Mouse (Mus musculus): ENCODE data around the gene Xiap.
A peak's percentile ranks its signal among the peaks of the same experiment; 100 is the strongest.
"Not testable (repeated sequence)": the region's sequence is repeated elsewhere in the genome, so short reads cannot be mapped to it uniquely, and the experiment has no call there.

Gene Xiap

DNA sequence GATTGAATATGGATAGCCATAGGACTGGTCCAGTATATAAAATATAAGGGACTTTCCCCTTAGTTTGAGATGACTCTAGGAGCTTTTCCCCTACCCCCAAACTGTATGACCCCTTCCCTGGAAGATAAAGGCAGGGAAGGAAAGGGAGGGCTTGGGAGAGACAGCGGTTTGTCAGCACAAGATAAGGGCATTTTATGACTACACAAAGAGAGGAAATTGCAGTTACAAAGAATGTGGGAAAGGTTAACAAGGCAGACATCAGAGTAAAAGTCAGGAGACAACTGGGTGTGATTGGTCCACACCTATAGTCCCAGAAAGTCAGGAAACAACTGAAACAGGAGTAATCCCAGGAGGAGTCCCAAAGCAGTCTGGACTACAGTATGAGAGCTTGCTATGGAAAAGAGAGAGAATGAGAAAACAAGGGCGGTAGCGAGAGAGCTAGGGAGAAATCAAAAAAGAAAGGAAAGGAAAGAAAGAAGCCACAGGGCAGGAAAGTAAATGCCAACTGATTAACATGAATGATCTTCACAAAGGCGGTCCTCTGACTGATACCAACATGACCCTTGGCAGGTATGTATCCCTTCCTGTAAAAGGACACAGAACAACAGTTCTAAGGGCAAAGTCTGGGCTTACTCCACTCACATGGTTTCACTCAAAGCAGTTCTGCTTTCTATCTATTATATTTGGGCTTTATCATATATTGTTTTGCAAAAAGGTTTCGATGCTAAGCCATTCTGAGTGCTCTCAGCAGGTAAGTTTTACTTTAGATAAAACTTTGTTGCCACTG, at the start of gene Xiap:
Gene Xiap, plus strand, starts transcription at position 398 of the 787 bp plus-strand sequence.
- no peak for DNase-seq (ENCODE audit: low read depth, low spot score)

DNA sequence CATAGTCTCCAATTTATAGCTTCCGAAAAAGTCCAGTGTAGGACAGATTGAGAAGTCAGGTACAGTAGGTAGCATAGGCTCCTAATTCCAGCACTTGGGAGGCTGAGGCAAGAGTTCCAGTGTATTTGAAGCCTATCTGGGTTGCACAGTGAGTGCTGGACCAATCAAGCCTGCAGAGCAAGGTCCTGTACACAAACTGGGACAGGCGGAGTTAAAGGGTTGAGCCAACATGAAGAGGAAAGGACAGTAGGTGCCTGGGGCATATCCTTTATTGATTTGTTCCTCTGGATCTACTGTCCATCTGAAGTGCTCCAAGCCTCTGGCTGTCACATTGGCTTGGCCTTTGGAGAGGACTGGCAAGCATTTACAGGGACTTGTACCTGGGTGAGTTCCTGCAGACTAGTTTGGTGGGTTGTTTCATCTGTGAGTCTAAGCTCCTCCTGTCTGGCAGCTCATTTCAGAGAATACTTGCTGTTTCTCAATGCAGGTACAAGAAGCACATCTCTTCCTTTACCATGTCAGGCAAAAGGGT, 46.7 kb upstream of the Xiap start:
- no peak for DNase-seq (ENCODE audit: low read depth, low spot score)

DNA sequence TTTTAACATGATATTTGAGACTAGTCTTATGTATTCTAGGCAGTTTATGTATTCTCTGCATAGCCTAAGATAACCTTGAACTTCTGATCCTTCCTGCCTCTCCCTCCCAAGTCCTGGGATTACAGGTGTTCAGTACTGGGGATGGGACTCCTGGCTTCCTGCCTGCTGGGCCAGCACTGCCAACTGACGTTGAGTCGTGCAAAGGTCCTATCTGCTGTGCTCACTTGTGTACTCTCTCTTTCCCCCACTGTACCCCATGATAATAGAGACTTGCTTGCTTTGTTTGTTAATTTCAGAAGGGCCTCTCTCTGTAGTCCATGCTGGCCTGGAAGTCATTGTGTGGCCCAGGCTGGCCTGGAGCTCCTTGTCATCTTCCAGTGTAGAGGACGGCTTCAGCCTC, 45.7 kb upstream of the Xiap start:
- DNase-seq (ENCODE audit: low read depth, low spot score) = no peak

DNA sequence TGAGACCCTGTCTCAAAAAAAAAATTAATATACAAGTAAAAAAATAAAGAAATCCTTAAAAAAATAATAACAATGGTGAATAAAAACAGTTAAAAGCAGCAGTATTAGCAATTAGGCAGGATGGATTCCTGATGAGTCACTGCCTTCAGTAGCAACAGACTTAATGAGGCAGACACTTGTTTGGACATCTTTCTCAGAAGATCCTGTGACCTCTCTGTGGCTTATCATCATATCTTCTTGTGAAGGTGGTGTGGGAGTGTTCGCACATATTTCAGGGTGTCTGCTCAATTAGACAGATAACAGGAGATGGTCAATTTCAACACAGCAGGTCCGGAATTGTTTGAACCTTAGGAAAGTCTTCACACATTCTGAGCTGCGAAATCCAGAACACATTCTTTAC, 45.0 kb upstream of the Xiap start:
- DNase-seq (ENCODE audit: low read depth, low spot score) = no peak

DNA sequence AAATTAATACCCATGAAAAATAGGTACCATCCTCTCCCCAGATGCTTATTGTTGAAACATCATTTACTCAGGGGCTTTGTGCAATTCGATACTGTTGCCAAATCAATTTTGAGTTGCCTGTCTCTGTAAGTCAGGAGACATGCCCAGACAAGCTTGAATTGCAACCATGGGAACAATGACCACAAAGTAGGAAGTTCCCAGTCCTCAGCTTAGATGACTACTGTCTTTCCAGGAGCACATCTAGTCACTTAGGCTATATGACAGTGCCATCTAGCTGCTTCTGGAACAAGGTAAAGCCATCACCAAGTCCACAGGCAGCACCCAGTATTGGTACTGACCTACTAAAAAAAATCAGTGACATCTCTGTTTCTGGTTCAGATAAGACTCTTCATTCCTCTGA, 41.4 kb upstream of the Xiap start:
- no peak for DNase-seq (ENCODE audit: low read depth, low spot score)

DNA sequence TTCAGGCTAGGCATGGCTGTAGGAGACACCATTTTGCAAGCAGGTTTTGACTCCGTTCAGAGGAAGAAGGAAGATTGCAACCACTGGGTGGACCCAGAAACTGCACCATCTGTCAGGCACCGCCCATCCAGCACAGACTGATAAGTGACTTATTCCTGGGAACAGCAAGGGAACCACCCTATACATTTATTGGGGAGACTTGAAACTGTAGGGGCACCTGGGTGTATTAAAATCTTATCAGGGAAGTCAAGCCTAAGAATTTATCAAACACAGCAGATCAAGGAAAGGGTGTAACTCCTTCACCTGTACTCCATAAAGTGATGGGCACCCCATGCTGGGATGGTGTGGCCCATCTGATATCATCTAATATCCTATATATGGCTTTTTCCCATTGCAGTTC, 40.0 kb upstream of the Xiap start:
- no peak for DNase-seq (ENCODE audit: low read depth, low spot score)

DNA sequence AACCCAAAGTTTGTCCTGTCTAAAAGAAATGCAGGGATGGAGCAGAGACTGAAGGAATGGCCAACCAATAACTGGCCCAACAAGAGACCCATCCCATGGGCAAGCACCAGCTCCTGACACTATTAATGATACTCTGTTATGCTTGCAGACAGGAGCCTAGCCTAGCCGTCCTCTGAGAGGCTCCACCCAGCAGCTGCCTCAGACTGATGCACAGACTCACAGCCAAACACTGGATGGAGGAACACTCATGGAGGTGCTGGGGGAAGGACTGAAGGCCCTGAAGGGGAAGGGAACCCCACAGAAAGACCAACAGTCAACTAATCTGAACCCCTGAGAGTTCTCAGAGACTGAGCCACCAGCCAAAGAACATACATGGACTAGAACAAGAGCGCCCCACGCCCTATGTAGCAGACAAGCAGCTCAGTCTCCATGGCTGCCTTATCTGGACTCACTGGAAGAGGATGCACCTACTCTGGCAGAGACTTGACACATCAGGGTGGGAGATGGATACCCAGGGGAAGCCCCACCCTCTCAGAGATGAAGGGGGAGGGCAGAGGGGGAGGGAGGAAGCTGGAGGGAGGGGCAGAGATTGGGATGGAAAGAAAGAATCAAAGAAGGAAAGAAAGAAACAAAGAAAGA, 33.6 kb upstream of the Xiap start:
- DNase-seq (ENCODE audit: low read depth, low spot score) = not testable (repeated sequence)

DNA sequence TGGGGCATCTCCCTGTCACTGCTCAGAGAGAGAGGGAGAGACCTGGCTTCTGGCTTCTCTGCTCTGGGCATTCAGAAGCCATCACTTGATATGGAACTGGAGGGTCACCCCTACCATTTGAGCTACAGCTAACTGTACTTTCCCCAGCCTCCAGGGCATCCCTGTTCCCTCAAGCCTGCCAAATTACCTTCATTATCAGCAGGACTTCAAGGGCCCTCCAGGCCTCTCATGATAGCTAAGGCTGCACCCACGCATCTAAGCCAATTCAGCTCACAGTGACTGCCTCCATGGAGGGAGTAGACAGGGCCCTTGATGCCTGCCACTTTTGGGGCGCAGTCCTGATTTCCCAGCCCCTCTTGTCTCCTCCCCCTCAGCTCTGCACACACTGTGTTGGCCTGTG, 32.5 kb upstream of the Xiap start:
- DNase-seq (ENCODE audit: low read depth, low spot score) = not testable (repeated sequence)

DNA sequence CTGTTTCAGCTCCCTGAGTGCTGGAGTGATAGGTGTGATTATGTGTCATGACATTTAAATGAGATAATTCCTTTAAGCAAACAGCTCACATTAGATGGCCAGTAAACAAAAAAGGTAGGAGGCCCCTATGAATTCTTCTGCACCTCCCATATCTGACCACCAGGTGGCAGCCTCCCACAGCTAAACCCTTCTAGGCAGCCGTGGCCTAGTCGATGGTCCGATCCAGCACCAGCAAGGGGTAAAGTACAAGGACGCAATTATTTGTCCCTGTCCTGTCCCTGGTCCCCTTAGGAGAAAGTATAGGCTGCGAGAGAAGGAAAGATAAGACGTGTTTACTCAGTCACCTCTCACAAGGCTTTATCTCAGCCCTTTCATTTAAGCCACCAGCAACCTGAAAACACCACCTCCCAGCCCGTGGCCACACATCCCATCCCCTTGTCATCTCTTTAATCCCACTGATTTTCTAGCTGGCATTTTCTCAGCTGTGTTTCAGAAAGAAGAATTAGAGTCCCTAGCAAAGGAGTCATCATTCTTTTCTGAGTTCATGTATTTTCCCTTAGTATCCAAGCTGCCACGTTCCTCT, 26.3 kb upstream of the Xiap start:
- peak; percentile 69 for DNase-seq (ENCODE audit: low read depth, low spot score)

DNA sequence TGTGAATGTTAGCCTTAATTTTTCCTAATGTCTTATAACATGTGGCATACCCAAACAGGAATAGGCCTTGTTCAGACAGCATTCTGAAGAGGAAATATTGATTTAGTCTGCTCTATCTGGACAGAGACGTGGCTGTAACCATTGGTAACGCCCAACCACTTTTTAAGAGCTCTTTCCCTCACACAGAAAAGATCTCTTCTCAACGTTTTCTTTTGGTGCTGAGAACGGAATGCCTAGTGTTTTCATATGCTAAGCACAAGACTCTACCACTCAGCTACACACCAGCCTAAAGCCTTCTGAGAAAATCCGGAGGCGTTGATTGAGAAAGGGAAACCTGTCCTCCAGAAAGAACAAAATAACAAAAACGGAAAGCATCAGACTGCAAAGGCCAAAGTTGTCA, 25.6 kb upstream of the Xiap start:
- DNase-seq (ENCODE audit: low read depth, low spot score) = no peak

DNA sequence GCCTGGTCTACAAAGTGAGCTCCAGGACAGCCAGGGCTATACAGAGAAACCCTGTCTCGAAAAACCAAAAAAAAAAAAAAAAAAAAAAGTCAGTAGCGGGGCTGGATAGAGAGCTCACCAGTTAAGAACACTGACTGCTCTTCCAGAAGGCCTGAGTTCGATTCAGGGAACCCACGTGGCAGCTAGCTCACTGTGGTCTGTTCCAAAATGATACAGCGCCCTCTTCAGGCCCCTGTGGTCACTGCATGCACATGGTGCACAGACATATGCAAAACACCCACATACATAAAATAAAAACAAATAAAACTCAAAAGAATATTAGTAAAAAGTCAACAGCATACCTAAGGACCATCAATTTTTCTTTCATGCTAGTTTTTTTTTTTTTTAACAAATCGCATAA, 20.0 kb upstream of the Xiap start:
- no peak for DNase-seq (ENCODE audit: low read depth, low spot score)

DNA sequence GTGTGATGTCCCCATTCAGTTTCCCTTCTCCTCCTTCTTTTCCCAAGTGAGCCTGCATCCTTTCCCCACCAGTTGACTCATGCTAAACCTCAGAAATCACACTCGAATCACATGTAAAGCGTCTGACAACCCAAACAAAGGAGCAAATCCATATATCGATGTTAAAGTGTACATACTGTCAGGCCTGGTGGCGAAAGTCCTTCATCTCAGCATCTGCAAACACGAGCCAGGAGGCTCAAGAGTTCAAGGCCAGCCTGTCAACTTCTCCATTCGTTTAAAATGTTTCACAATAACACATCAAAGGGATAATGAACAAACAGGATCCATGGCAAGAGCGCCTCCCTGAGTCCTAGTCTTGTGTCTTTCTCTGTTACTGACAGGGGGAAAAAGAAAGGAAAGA, 14.5 kb upstream of the Xiap start:
- no peak for DNase-seq (ENCODE audit: low read depth, low spot score)

DNA sequence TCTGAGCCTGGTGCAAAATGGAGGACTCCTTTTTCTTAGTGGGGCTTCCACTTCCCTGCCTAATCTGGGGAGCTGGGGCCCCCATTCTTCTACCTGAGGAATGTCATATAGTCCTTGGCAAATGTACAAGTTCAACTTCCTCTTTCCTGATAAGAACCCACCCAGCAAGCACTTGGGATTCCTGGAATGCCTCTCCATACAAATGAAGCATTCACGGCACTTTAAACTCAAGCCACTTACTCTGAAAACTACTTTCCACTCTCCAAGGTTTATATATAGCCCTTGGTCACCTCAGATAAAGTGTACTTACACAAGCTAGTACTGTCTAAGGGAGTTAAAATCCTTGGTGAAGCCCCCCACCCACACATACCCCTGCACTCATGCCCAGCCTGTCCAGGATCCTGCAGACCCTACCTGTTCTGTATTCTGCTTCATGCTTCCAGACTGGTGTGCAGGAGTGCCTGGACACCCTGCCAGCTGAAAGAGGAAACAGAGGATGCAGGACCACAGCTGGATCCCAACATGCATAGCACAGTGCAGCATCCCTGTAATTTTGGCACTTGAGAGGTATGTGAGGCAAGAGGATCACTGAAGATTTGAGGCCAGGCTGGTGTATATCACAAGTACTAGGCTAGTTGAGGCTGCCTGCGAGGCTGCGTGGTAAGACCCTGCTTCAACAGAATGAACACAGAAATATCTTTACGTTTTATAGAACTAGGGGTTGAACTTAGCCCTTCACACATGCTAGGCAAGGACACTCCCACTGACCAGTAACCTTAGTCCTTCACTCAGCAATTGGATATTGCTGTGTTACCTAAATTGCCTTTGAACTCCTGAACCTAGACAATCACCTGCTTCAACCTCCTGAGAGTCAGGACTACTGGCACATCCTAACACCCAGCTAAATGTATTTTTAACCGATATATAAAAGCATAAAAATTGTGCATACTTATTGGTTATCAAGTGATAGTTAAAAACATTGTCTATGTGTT, 8.5 kb upstream of the Xiap start:
- DNase-seq (ENCODE audit: low read depth, low spot score) = no peak

DNA sequence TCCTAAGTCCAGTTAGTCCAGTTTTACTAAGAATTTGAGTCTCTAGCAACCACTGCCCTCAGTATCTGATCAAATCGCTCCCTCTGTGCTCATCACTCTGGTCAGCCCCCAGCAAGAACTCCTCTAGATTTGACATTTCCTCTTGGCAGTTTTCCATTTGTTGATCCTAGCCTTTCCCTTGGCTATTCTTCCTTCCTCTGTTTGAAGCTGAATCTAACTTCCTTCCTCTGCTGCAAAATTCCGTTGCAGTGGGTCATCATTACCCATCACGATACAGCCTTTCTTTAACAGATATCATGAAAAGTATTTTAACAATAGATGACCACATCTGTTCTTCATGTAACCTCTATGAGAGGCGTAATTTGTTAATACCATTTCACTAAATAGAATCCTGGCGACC, 2.5 kb upstream of the Xiap start:
- DNase-seq (ENCODE audit: low read depth, low spot score) = no peak

DNA sequence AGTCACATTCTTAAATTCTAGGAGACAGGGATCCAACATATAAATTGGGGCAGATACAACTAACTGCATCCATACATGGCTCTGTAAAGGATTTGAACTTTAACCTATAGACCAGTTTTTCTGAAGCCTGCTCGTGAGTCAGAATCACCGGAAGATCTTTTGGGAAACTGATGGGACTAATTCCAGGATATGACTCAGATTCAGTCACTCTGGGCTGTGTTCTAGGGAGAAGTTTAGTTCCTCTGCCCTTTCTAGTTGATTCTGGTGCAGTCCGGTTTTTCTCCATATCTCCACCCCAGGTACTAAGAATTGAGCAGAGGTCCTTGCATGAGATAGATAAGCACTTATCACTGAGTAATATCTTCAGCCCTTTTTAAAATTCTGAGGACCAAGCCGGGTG, 1.6 kb upstream of the Xiap start:
- DNase-seq (ENCODE audit: low read depth, low spot score) = no peak

DNA sequence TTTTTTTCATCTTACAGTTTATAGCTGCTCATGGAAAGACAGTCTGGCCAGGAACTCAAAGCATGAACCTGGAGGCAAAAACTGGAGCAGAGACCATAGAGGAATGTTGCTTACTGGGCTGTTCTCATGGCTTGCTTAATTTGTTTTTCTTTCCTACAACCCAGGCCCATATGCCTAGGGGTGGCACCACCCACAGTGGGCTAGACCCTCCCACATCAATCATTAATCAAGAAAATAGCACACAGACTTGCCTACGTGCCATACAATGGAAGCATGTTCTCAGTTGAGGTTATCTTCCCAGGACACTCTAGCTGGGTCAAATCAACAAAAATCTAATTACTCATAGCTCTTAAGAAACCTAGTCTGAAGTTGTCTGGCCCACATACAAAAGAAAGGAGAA, 4.1 kb downstream of the Xiap start:
- DNase-seq (ENCODE audit: low read depth, low spot score) = no peak

DNA sequence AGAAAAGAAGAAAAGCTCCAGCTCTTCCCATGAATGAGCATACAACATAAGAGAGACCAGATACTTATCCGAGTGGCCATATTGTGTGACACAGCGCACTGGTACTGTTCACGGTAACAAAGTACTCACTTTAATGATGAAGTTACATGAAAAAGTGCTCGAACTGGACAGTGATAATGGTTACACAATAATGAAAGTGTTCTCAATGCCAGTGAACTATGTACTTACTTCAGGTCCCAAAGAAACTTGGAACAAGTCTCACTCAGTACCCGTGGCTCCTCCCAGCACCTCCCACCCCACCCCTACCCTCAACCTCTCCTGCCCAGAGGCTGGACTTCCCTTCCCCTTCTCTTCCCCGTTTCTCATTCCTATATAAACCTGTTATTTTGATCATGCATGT, 5.6 kb downstream of the Xiap start:
- DNase-seq (ENCODE audit: low read depth, low spot score) = no peak

DNA sequence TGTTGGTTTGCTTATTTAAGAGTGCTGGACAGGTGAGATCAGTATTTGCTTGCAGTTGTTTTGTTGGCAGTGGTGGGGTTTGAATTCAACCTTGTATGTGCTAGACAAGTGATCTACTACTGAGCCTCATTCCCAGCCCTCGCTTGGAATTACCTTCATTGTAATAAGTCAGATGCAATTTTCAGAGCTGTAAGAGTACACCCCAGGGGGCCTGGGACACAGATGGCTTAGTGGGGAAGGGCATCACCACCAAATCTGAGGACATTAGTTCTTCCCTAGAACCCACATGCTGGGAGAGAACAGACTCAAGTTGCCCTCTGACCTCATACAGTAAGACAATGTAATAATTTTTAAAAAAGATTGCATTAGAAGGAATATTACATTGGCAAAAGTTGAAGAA, 7.3 kb downstream of the Xiap start:
- no peak for DNase-seq (ENCODE audit: low read depth, low spot score)

DNA sequence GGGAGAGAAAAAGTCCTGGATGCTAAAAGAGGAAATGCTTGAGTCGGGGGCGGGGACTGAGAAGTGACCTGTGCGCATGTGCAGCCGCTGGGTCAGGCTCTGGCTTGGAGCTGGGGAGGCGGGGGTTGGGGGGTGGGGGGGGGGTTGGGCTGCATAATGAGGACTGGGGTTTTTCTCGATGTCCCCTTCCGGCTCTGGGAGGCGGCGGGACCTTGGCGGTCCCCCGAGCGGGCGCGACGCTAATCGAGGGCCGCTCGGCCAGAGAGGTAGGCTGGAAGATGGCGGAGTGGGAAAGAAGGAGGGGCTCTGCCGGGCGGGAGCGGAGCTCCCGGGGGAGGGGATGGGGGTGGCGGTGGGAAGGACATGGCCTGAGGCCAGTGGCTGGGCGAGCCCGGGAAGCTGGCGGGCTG, 8.3 kb downstream of the Xiap start:
- DNase-seq (ENCODE audit: low read depth, low spot score) = peak; percentile 81

DNA sequence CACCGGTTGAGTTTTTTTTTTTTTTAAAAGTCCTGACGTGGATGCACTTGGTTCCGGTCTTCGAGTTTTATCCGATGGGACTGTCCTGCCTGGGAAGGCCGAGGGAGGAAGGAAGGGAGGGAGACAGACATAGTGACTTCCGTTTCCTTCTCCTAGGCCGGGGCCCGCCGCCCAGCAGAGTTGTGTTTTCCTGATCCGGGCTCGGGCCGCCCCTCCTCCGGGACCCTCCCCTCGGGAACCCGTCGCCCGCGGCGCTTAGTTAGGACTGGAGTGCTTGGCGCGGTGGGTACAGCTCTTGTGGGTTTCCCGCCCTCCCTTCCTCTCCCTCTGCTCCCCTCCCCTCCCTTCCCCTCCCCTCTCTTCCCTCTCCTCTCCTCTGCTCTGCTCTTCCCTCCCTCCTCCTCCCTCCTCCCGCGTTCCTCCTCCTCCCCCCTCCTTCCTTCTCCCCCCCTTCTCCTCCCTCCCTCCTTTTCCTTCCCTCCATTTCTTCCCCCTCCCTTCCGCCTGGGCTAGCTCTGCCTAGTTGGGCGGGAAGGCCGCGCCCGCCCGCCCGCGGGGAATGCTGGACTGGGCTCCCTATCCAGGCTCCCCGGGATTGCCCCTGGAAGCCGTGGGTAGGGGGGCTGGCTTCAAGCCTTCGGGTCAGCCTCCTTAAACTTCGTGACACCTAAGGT, 8.9 kb downstream of the Xiap start:
- DNase-seq (ENCODE audit: low read depth, low spot score) = peak; percentile 86

DNA sequence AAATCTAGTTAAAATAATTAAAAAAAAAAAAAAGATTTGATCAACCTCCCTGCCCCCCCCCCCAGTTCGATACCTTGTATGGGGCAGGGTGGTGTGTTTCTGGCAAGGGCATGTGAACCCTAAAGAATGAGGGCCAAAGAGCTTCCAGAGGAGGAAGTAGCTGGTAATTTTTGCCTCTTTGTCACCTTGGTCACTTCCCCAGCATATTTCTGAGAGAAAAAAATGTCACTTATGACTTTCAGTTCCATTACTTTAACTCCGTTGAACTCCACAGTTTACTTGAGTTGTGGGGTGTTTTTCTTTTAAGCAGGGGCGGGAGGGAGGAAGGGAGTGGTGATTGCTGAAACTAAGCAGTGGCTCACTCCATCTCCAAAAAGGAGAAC, 9.4 kb downstream of the Xiap start:
- no peak for DNase-seq (ENCODE audit: low read depth, low spot score)

All from mesoderm, embryonic 11.5 days (tissue).